Mouse (Mus musculus): ENCODE results near the gene Lmtk2. TPM values are rescaled to one million over a fixed set of nuclear protein-coding genes. Genes with fewer than 3 reads are reported as not detected.
A peak's percentile ranks its signal among the peaks of the same experiment; 100 is the strongest.

Gene Lmtk2
- total RNA-seq, 2 experiments from 2014 or later: 150 to 165 TPM

- DNase-seq (ENCODE audit: low spot score in 2 of 2): peak; percentile 59 to 68
Observed at GRCm38 (mm10) chr5:144207478-144207877, 107.2 kb downstream of the Lmtk2 start.

DNA sequence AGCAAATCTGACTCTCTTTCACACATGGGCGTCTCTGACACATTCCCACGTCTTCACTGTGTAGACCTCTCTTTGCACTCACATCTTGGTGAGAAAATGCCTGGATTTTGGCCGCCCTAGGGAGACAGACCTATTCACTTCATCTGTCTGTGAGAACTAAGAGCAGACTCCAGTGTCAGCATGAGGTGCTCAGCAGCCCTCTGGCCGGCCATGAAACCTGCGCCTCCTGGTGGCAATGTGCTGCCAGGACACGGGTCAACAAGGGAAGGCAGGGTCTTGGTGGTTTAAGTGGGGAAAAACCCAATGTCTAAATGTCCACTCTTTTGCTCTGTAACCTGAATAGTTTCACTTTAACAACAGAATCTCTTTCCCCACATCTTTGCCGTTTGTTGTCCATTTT lies 114.2 kb downstream of the Lmtk2 start:
- DNase-seq (ENCODE audit: low spot score in 2 of 2): peak in 1 of 2 experiments; percentile 61

GRCm38 (mm10) chr5:144215992-144216391 lies 115.8 kb downstream of the Lmtk2 start:
- DNase-seq (ENCODE audit: low spot score in 2 of 2): no peak

DNA sequence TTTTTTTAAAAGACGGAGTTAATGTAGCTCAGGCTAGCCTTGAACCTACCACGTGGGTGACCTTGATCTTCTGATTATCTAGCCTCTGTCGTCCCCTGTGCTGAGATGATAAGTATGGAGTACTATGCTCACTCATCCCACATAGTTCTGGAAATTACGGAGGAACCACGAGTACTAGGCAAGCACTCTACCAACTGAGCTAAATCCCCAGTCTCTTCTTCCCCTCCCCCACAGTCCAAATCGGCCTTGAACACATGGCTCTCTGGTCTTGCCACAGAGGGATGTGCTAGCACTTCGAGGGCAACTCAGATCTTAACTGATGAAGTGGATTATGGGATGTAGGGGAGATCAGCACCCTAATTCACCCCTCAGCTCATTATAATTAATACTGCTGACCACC lies 117.8 kb downstream of the Lmtk2 start:
- DNase-seq (ENCODE audit: low spot score in 2 of 2): no peak

DNA sequence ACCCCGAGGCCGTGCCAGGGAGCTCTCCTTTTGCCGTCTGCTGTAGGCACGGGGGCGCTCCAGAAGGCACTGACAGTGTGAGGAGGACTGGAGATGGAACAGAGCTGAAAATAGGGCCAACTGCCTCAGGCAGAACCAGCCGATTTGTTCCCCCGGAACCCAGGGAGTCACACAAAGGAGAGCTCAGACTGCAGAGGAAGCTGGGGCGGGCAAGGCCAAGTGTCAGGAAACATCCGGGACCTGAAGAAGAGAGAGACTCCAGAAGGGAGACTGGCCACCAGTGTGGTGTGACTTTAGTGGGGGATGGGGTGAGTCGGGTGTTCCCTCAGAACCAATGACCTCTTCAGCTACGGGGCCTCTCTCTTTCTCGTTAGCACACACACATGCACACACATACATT lies 119.1 kb downstream of the Lmtk2 start:
- DNase-seq (ENCODE audit: low spot score in 2 of 2): no peak

DNA sequence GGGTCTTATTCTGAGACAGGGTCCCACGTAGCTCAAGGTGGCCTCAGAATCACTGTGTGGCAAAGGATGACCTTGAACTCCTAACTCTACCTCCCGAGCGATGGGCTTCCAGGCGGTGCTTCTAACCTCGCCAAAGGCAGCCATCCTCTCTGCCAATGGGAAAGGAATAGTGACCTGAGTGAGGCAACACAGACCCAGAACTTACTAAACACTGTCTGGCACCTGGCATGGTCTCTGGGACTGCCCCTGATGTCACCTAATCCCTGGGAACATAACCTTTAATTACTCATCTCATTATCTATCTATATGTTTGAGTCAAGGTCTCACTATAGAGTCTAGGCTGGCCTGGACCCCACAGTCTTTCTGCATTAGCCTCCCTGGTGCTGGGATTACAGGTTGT lies 119.7 kb downstream of the Lmtk2 start:
- DNase-seq (ENCODE audit: low spot score in 2 of 2): no peak

DNA sequence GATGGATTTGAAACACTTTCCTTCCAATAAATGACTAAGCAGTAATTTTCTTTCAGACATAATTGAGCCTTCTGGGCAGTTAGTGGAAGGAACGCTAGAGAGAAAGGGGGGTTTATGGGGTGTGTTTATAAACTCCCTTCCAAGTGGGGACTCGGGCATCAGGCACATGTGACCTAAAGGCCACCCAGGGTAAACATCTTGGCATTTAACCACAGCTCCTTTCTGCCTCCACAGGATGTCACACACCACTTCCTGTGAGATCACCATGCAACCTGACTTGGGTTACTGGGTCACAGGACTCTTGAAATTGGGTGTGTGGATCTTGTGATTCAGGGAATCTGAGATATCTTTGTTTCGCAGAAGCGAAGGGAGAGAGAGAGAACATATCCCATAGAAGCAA lies 121.1 kb downstream of the Lmtk2 start:
- DNase-seq (ENCODE audit: low spot score in 2 of 2): no peak

DNA sequence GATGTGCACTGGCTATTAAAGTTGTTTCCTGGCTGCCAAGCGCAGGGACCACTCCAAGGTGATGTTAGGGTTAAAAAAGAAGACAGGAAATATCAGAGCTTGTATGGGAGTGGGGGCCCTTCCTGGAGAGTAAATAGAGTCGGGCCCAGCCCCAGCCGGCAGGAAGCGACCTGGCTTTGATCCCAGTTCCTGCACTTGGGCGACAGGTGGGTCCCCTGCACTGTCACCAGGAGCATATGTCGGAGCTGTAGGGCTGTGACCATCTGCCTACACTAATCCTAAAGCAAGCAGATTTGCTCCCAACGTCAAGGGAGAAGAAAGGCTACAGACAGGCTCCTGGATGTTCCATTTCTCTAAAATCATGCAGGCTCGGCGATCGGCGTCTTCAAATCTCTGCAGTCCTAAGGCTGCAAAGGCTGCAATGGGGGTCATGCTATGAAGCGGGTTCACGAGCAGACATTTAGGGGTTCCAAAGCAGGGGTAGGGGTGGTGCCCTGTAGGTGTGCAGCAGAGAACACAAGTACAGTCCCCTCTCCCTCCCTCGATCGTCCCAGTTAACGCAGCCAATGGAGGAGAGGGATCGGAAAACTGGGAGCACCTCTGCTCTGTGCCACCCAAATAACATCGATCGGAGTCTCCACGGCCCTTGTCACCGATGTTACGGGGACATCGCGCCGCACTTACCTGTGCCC lies 122.7 kb downstream of the Lmtk2 start:
- DNase-seq (ENCODE audit: low spot score in 2 of 2): peak in 1 of 2 experiments; percentile 24

DNA sequence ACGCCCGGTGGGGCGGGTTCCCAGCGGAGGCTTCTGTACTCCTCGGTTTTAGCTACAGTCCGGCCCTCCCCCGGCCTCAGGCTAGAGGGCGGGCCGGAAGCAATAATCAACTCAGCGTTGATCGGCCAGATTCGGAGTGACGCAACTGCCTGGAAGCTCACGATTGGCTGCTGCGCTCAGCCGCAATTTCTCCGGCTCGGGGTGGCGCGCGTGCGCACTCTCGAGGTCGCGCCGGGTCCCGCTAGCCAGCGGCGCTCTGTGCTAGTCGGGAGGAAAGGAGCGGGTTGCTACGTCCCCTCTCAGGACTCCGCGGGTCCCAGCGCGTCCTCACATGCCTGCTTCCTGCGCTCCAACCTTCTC lies 123.2 kb downstream of the Lmtk2 start, which contains the start of gene Tecpr1:
Gene Tecpr1, minus strand, starts transcription at position 113 of the 360 bp plus-strand sequence.
- peak; percentile 93 to 97 for DNase-seq (ENCODE audit: low spot score in 2 of 2)

- no peak for DNase-seq (ENCODE audit: low spot score in 2 of 2)
Observed at GRCm38 (mm10) chr5:144223899-144224816, 123.9 kb downstream of the Lmtk2 start.

DNA sequence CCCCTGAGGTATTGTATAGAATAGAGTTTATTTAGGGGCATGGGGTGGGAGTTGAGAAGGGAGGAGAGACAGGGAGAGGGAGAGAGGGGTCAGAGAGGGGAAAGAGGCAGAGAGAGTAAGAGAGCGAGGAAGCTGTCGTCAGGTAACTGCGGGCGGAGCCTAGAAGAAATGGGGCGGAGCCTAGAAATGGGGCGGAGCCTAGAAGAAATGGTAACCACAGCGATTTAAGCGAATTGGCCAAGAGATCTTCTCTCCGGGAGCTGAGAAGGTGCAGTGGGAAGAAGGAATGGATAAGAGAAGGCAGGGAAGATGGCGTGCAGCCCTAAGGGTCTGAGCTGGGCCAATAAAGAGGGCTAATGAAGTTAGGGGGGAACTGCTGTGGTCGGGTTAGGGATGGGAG lies 126.0 kb downstream of the Lmtk2 start:
- no peak for DNase-seq (ENCODE audit: low spot score in 2 of 2)

DNA sequence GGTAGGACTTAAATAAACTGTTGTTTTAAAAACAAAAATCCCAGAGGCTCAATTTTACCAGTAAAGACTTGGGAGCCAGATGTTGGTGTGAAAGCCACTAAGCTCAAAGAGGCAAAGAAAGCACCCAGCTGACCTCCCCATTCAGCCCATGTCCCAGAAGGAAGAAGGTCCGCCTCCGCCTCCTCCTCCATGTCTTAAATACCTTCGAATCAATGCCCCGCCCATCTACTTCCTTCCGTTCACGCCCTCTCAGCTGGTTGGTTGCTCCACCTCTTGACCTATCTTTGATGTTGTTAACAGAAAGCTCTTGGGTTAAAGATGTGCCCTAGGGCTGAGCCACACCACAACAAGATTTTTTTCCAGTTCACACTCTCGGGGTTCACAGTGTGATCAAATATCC lies 130.0 kb downstream of the Lmtk2 start:
- DNase-seq (ENCODE audit: low spot score in 2 of 2): no peak

- no peak for DNase-seq (ENCODE audit: low spot score in 2 of 2)
Observed at GRCm38 (mm10) chr5:144231410-144231809, 131.2 kb downstream of the Lmtk2 start.

DNA sequence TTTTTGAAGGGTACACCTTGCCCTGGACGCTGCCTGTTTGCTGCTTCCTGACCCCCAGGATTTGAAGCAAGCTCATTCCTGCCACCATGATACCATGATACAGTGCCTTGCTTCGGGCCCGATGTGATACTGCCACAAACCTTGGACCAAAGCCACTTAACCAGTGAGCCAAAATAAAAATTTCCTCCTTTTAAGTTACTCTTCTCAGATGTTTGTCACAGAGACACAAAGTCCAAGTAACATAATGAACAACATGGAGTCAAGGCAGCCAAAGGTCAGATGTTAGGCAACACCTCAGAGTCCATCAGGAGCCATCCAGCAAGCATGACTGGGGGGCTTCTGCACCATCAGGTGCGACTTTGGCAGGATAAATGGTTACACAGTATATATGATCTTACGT lies 132.3 kb downstream of the Lmtk2 start:
- DNase-seq (ENCODE audit: low spot score in 2 of 2): no peak

- DNase-seq (ENCODE audit: low spot score in 2 of 2): no peak
Observed at GRCm38 (mm10) chr5:144234222-144234621, 134.0 kb downstream of the Lmtk2 start.

DNA sequence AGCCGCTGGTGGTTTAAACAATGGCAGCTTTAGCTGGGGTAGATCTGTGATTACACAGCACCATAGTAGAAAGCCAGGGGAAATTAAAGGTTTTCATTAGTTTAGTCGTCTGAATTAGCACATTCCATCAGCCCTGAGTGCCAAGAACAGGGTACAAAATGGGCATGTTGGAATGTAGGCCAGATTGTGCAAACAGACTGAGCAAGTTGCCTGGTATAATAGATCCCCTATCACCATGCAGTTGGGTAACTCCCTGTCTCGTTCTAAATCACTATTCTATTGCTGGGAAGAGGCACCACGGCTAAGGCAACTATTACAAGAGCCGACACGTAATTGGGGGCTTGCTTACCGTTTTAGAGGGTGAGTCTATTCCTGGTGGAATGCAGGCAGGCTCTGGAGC lies 134.5 kb downstream of the Lmtk2 start:
- no peak for DNase-seq (ENCODE audit: low spot score in 2 of 2)

Other genes starting within 250 kb of the Lmtk2 start
- gene Ankrd61, start 202.8 kb upstream of the Lmtk2 start, total RNA-seq (2021): not detected
- 10 to 100 TPM; 33.9 to 37.8 TPM for gene Aimp2, start 190.6 kb upstream of the Lmtk2 start, total RNA-seq (2021)
- 10 to 100 TPM; 16.6 to 19.0 TPM for gene Pms2, start 190.5 kb upstream of the Lmtk2 start, total RNA-seq (2021)
- gene Gm42421, start 172.3 kb upstream of the Lmtk2 start, total RNA-seq (2021): 1 to 10 TPM; 1.5 to 2.0 TPM
- 1 to 10 TPM; 3.7 to 3.9 TPM for gene Rsph10b, start 167.4 kb upstream of the Lmtk2 start, total RNA-seq (2021)
- 10 to 100 TPM; 37.5 to 42.8 TPM for gene Ccz1, start 85.6 kb upstream of the Lmtk2 start, total RNA-seq (2021)
- gene Ocm, start 73.8 kb upstream of the Lmtk2 start, total RNA-seq (2021): 1 to 10 TPM in 1 of 2 experiments, under 1 TPM in 1; 0.60 to 1.9 TPM
- gene Bhlha15, start 89.8 kb downstream of the Lmtk2 start, total RNA-seq (2021): under 1 TPM; 0.16 to 0.30 TPM
- 10 to 100 TPM; 91.9 to 92.5 TPM for gene Tecpr1, start 123.2 kb downstream of the Lmtk2 start, total RNA-seq (2021)
- gene Bri3, start 144.0 kb downstream of the Lmtk2 start, total RNA-seq (2021): 10 to 100 TPM; 67.8 to 73.6 TPM